Mouse (Mus musculus) embryonic facial prominence, embryonic 10.5 days (tissue): ENCODE results near the gene Kl. TPM values are rescaled to one million over a fixed set of nuclear protein-coding genes. Genes with fewer than 3 reads are reported as not detected.
A peak's percentile ranks its signal among the peaks of the same experiment; 100 is the strongest.

Experiments used
- DNase-seq: peaks from one replicate; pipeline ENCODE4 v3.0.0-alpha.2; 2017; ENCODE audit warnings: low spot score
- H3K27ac ChIP-seq: fragments of 300-500 bp; sonication (generic); replicated peaks from 2 replicates; pipeline ENCODE4 v1.5.1; 2016; ENCODE audit warnings: mild to moderate bottlenecking
- H3K27me3 ChIP-seq: fragments of 300-500 bp; sonication (generic); replicated peaks from 2 replicates; pipeline ENCODE4 v1.6.1; 2016; ENCODE audit warnings: low read depth, mild to moderate bottlenecking; ENCODE audit not compliant: poor library complexity, severe bottlenecking
- H3K36me3 ChIP-seq: fragments of 300-500 bp; sonication (generic); replicated peaks from 2 replicates; pipeline ENCODE4 v1.6.1; 2016; ENCODE audit warnings: mild to moderate bottlenecking, moderate library complexity
- H3K4me1 ChIP-seq: fragments of 300-500 bp; sonication (generic); 2 replicates; pipeline ENCODE4 v1.6.1; 2016
- H3K4me3 ChIP-seq: fragments of 300-500 bp; sonication (generic); 2 replicates; pipeline ENCODE4 v1.5.1; 2016; ENCODE audit warnings: mild to moderate bottlenecking, moderate library complexity
- H3K9me3 ChIP-seq: fragments of 300-500 bp; sonication (generic); 2 replicates; pipeline ENCODE4 v1.6.1; 2016; ENCODE audit warnings: mild to moderate bottlenecking
- WGBS: fragments of 180-500 bp; shearing (Covaris S2); methylation state at CpG from one replicate; pipeline ENCODE4 v1.1.7; 2016; 5-methylcytosine and 5-hydroxymethylcytosine counted together
- polyA plus RNA-seq: library from polyadenylated mRNA; unstranded; fragments of >200 nt; fragmentation: Nextera tagmentation; extraction: Ambion mirVana; gene quantifications from 2 replicates; pipeline ENCODE4 v1.2.1, GENCODE M21; 2016

Kl gene
- polyA plus RNA-seq, 1 experiment from 2014 or later: 0.06 TPM

DNA sequence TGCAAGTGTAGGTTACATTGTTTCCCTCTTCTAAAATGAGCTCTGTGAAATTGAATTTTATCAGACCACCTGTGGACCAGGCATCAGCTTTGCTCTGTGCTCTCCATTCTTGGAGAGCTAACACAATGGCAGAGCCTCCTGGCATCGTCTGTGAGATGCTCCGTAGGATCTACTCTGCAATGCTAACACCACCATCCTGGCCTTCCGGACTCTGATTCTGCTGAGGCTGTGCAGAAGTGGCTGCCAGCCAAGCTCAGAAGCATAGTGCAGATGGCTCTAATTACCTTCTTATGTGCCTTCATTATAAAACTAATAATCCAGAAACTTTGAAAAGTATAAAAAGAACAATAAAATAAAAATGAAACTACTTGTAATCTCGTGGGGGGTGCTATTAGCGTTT lies 16.2 kb upstream of the Kl start:
- no peak for DNase-seq
- H3K4me1 ChIP-seq: peaks cover 11% of the 10 kb centered on the region; the same call in 1 of the 2 replicates
- H3K27ac ChIP-seq: no peak overlapping the region
- WGBS: 68% methylated on average over 5 of the region's 5 CpGs
- no peak overlapping the region for H3K4me3 ChIP-seq
- no peaks in the 10 kb centered on the region for H3K36me3 ChIP-seq
- H3K9me3 ChIP-seq: no peaks in the 10 kb centered on the region
- H3K27me3 ChIP-seq: no peaks in the 10 kb centered on the region

DNA sequence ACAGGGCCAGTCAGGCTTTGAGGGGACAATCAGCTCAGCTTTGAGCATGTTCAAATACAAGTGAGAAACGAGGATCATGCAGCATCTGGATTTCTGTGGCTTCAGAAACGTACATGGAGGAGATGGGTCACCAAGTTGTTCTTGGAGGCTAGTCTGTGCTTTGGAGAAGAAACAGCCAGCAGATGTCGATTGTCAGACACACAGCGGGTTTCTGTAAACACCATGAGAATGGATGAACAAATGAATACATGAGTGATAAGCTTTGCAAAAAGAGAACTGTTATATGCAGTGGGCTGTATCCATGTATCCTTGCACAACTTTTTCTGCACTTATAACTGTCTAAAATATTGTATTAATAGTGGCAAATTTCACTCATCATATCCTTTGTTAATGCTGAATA lies 15.6 kb upstream of the Kl start:
- 77% methylated on average over 4 of the region's 4 CpGs for WGBS
- H3K36me3 ChIP-seq: no peaks in the 10 kb centered on the region
- no peak for DNase-seq
- H3K27me3 ChIP-seq: no peaks in the 10 kb centered on the region
- no peak overlapping the region for H3K27ac ChIP-seq
- H3K4me1 ChIP-seq: peaks cover 11% of the 10 kb centered on the region; the same call in 1 of the 2 replicates
- H3K9me3 ChIP-seq: no peaks in the 10 kb centered on the region
- no peak overlapping the region for H3K4me3 ChIP-seq

- H3K27ac ChIP-seq: no peak overlapping the region
- WGBS: 50% methylated on average over 2 of the region's 2 CpGs
- peaks cover 11% of the 10 kb centered on the region; the same call in 1 of the 2 replicates for H3K4me1 ChIP-seq
- H3K9me3 ChIP-seq: no peaks in the 10 kb centered on the region
- DNase-seq: no peak
- H3K4me3 ChIP-seq: no peak overlapping the region
- no peaks in the 10 kb centered on the region for H3K36me3 ChIP-seq
- no peaks in the 10 kb centered on the region for H3K27me3 ChIP-seq
These were observed 14.9 kb upstream of the Kl start for GRCm38 (mm10) chr5:150937501-150937900.

DNA sequence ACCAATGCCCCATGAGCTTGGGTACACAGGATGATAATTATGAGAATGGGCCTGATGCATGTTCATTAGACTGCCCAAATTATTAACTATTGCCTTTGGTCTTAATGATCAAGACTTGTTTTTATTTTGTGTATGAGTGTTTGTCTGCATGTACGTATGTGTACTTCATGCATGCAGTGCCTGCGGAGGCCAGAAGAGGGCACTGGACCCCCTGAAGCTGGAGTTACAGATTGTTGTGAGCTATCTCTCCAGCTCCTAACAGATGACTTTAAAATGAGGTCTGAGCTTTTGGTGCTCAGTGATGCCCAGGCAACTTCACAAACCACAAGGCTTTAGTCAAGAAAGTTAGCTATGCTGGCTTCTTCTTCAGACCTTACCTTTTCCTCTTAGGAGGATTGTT lies 6.8 kb upstream of the Kl start:
- Histone ChIP-seq H3K4me3 (no peak overlapping the region), H3K9me3 (peaks cover 6% of the 10 kb centered on the region; the same call in 1 of the 2 replicates), H3K27ac (no peak overlapping the region), H3K27me3 (no peaks in the 10 kb centered on the region), H3K36me3 (no peaks in the 10 kb centered on the region), H3K4me1 (no peaks in the 10 kb centered on the region)
- WGBS: 93% methylated on average over 2 of the region's 2 CpGs
- no peak for DNase-seq

DNA sequence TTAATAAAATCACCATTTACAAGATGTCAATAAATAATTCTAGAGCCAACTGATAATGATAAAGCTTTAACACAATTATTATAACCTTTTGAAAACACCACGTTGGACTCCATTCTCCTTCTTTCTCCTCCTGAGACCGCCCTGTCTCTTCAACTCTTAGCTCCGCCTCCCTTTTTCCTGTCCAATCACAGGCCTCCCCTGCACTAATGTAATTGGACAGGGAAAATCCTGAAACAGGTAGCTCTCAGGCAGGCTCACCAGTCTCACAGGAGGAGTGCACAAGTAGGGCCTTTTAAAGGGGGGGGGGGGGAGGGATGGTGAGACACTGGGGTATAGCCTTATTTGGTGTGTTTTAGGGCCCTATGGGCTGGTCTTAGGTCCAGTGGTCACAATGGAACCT lies 3.3 kb upstream of the Kl start:
- 84% methylated on average over 3 of the region's 3 CpGs for WGBS
- peaks cover 16% of the 10 kb centered on the region for H3K4me1 ChIP-seq
- DNase-seq: no peak
- H3K36me3 ChIP-seq: no peaks in the 10 kb centered on the region
- no peak overlapping the region for H3K4me3 ChIP-seq
- H3K9me3 ChIP-seq: peaks cover 6% of the 10 kb centered on the region; the same call in 1 of the 2 replicates
- peaks cover 34% of the 10 kb centered on the region for H3K27me3 ChIP-seq
- no peak overlapping the region for H3K27ac ChIP-seq

- Histone ChIP-seq H3K27me3 (peaks cover 56% of the 10 kb centered on the region), H3K4me3 (no peak overlapping the region), H3K9me3 (no peaks in the 10 kb centered on the region), H3K27ac (no peak overlapping the region), H3K36me3 (no peaks in the 10 kb centered on the region), H3K4me1 (peaks cover 16% of the 10 kb centered on the region)
- no peak for DNase-seq
- WGBS: 89% methylated on average over 7 of the region's 7 CpGs
These were observed 1.1 kb upstream of the Kl start for GRCm38 (mm10) chr5:150951325-150951724.

GRCm38 (mm10) chr5:150952669-150953521 lies 488 bp downstream of the Kl start:
- Histone ChIP-seq H3K9me3 (no peaks in the 10 kb centered on the region), H3K4me3 (peak overlapping the region; percentile 60), H3K4me1 (peaks cover 16% of the 10 kb centered on the region), H3K27me3 (peaks cover 58% of the 10 kb centered on the region), H3K27ac (no peak overlapping the region; the same call in 1 of the 2 replicates), H3K36me3 (no peaks in the 10 kb centered on the region)
- 3% methylated on average over 89 of the region's 89 CpGs for WGBS
- DNase-seq: peak; percentile 60

DNA sequence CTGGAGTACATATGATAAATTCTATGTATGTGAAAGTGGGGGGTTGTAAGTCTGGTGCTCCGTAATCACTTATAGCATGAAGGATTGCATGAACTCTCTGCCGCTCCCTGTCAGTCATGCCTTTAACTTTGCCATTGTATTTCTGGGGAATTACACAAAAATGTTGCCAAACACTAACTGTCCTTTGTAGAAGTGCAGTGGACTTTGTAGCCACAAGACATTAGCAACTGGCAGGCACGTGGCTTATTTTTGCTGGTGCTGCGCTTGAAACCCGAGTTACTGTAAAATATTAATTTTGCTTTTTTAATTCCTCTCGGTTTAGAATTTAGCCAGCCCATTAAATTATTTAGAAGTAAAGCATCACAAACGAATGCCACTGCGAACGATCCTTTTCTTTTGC lies 2.4 kb downstream of the Kl start:
- 89% methylated on average over 9 of the region's 9 CpGs for WGBS
- Histone ChIP-seq H3K4me3 (no peak overlapping the region), H3K36me3 (no peaks in the 10 kb centered on the region), H3K27me3 (peaks cover 58% of the 10 kb centered on the region), H3K4me1 (peaks cover 16% of the 10 kb centered on the region), H3K27ac (no peak overlapping the region), H3K9me3 (no peaks in the 10 kb centered on the region)
- no peak for DNase-seq

- no peak overlapping the region for H3K4me3 ChIP-seq
- no peak overlapping the region for H3K27ac ChIP-seq
- no peaks in the 10 kb centered on the region for H3K36me3 ChIP-seq
- H3K4me1 ChIP-seq: no peaks in the 10 kb centered on the region
- H3K9me3 ChIP-seq: no peaks in the 10 kb centered on the region
- no peak for DNase-seq
- WGBS: 82% methylated on average over 1 of the region's 1 CpGs
- H3K27me3 ChIP-seq: peaks cover 17% of the 10 kb centered on the region
These were observed 7.5 kb downstream of the Kl start for GRCm38 (mm10) chr5:150959861-150960260.

DNA sequence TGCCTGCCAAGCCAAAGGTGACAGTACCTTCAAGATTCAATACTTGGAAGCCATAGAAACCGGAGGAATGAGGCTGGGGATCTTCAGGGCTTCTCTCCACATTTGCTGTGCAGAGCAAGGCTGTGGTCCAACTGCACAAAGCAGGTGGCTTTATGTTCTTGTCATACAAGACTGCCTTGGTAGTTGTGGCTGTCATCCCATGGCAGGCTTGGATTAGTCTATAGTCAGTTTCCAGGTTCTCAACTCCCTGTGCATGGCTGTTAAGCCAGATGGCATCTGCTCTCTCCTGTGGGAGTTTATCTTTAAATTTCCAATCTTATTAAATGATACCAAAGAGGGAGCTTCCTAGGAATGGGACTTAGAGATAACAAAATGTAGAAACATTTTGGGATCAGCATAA lies 9.2 kb downstream of the Kl start:
- Histone ChIP-seq H3K27ac (no peak overlapping the region), H3K4me1 (no peaks in the 10 kb centered on the region), H3K9me3 (no peaks in the 10 kb centered on the region), H3K36me3 (no peaks in the 10 kb centered on the region), H3K27me3 (no peaks in the 10 kb centered on the region; the same call in 1 of the 2 replicates), H3K4me3 (no peak overlapping the region)
- WGBS: 90% methylated on average over 1 of the region's 1 CpGs
- no peak for DNase-seq

- Histone ChIP-seq H3K4me1 (no peaks in the 10 kb centered on the region), H3K27me3 (no peaks in the 10 kb centered on the region), H3K27ac (no peak overlapping the region), H3K36me3 (no peaks in the 10 kb centered on the region), H3K4me3 (no peak overlapping the region), H3K9me3 (0 out of 2 replicates have a peak, but pooled peaks cover 2% of the 10 kb centered on the region)
- no peak for DNase-seq
- WGBS: 80% methylated on average over 1 of the region's 1 CpGs
These were observed 10.3 kb downstream of the Kl start for GRCm38 (mm10) chr5:150962756-150963155.

GRCm38 (mm10) chr5:150967925-150968324 lies 15.5 kb downstream of the Kl start:
- DNase-seq: no peak
- Histone ChIP-seq H3K4me1 (peaks cover 8% of the 10 kb centered on the region), H3K4me3 (no peak overlapping the region), H3K27ac (no peak overlapping the region), H3K36me3 (no peaks in the 10 kb centered on the region), H3K27me3 (no peaks in the 10 kb centered on the region), H3K9me3 (0 out of 2 replicates have a peak, but pooled peaks cover 7% of the 10 kb centered on the region)
- WGBS: 92% methylated on average over 2 of the region's 2 CpGs

DNA sequence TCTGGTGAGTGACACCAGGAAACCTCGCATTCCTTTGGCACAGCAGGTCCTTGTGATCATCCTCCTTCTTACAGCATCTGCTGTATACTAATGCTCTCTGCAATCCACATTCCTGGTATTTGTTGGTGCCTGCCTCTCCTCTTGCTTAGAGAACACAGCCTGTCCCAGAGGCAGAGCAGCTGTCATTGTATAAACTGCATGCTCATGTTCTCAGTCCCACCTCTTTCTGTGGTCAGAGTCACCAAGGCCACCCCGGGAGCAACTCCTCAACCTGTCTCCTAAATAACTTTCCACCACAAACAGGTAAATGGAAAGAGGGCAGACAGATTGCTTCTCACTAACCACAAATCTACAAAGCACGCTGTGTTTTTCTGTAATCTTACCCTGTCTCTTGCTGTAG lies 18.1 kb downstream of the Kl start:
- Histone ChIP-seq H3K9me3 (0 out of 2 replicates have a peak, but pooled peaks cover 7% of the 10 kb centered on the region), H3K4me1 (peaks cover 8% of the 10 kb centered on the region), H3K4me3 (no peak overlapping the region), H3K27ac (no peak overlapping the region), H3K27me3 (no peaks in the 10 kb centered on the region), H3K36me3 (no peaks in the 10 kb centered on the region)
- DNase-seq: no peak
- WGBS: 60% methylated on average over 3 of the region's 3 CpGs
